Mouse (Mus musculus) hindbrain, embryonic 10.5 days (tissue): ENCODE measurements around the gene Sept8. TPM values are rescaled to one million over a fixed set of nuclear protein-coding genes. Genes with fewer than 3 reads are reported as not detected.

ENCODE experiments used
- DNase-seq: peaks from one replicate; pipeline ENCODE4 v3.0.0-alpha.2; 2017; ENCODE audit warnings: low spot score
- H3K27ac ChIP-seq: fragments of 300-500 bp; sonication (generic); 2 replicates; pipeline ENCODE4 v1.5.1; 2016; ENCODE audit warnings: mild to moderate bottlenecking, moderate library complexity
- H3K27me3 ChIP-seq: fragments of 300-500 bp; sonication (generic); 2 replicates; pipeline ENCODE4 v1.6.1; 2016; ENCODE audit warnings: mild to moderate bottlenecking; ENCODE audit not compliant: poor library complexity, insufficient read depth, severe bottlenecking
- H3K36me3 ChIP-seq: fragments of 300-500 bp; sonication (generic); 2 replicates; pipeline ENCODE4 v1.6.1; 2016; ENCODE audit warnings: mild to moderate bottlenecking, moderate library complexity
- H3K4me1 ChIP-seq: fragments of 300-500 bp; sonication (generic); replicated peaks from 2 replicates; pipeline ENCODE4 v1.6.1; 2016; ENCODE audit warnings: mild to moderate bottlenecking
- H3K4me3 ChIP-seq: fragments of 300-500 bp; sonication (generic); 2 replicates; pipeline ENCODE4 v1.5.1; 2016; ENCODE audit warnings: mild to moderate bottlenecking, moderate library complexity
- H3K9me3 ChIP-seq: fragments of 300-500 bp; sonication (generic); 2 replicates; pipeline ENCODE4 v1.6.1; 2016; ENCODE audit warnings: mild to moderate bottlenecking, moderate library complexity
- WGBS: fragments of 180-500 bp; shearing (Covaris S2); methylation state at CpG from one replicate; pipeline ENCODE4 v1.1.7; 2016; 5-methylcytosine and 5-hydroxymethylcytosine counted together
- polyA plus RNA-seq: library from polyadenylated mRNA; unstranded; fragments of >200 nt; fragmentation: Nextera tagmentation; extraction: Ambion mirVana; gene quantifications from 2 replicates; pipeline ENCODE4 v1.2.1, GENCODE M21; 2016

The Sept8 gene
- polyA plus RNA-seq, 1 experiment from 2014 or later, result 15.6 TPM

DNA sequence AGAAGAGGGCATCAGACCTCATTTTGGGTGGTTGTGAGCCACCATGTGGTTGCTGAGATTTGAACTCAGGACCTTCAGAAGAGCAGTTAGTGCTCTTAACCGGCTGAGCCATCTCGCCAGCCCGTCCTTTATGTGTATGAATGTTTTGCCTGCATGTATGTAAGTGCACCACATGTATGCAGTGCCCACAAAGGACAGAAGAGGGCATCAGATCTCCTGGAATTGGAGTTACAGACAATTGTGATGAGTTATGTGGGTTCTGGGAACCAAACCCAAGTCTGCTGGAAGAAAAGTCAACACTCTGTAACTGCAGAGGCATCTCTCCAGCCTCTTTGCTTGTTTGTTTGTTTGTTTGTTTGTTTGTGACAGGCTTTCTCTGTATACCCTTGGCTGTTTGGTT lies 61.5 kb downstream of the Sept8 start:
- Histone ChIP-seq H3K9me3 (no peaks in the 10 kb centered on the region), H3K4me1 (no peaks in the 10 kb centered on the region), H3K4me3 (no peak overlapping the region), H3K36me3 (peaks cover 76% of the 10 kb centered on the region), H3K27me3 (no peaks in the 10 kb centered on the region), H3K27ac (no peak overlapping the region)
- 92% methylated on average over 3 of the region's 3 CpGs for WGBS
- DNase-seq, result no peak

DNA sequence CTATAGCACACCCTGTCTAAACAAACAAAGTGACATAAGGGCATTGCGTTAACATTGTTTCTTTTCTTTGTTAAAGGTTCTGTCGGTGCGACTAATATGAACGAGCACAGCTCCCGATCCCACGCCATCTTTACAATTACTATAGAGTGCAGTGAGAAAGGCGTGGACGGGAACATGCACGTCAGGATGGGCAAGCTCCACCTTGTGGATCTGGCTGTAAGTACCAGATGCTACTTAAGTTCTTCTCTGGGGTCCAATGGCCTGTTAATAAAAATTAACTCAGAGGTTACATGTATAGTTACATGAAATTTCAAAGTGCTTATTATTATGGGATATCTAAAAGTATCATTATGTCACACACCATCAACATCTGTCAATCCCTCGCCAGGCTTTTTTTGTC lies 64.1 kb downstream of the Sept8 start:
- Histone ChIP-seq H3K27me3 (no peaks in the 10 kb centered on the region), H3K4me3 (no peak overlapping the region), H3K9me3 (no peaks in the 10 kb centered on the region), H3K27ac (no peak overlapping the region), H3K36me3 (peaks cover 88% of the 10 kb centered on the region), H3K4me1 (no peaks in the 10 kb centered on the region)
- WGBS, result 77% methylated on average over 10 of the region's 10 CpGs
- DNase-seq, result no peak

DNA sequence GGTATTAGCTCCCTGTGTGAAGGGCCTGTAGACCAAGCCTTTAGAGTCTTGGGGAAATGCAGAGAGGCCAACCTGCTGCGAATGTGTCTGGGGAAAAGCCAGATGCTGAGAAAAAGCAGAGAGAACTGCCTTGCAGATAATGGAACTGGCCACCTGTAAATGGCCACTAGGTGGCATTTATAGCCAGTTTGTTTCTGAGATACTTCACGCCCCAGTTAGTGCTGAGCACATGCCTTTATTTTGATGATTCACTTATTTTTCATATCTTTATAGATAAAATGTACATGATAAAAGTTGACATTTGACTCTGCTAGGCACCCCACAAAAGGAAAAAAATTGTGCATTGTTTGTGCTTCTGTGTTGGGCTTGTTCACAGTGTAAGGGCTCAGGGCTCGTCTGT lies 65.8 kb downstream of the Sept8 start:
- peak; percentile 16 for DNase-seq
- peaks cover 91% of the 10 kb centered on the region for H3K36me3 ChIP-seq

DNA sequence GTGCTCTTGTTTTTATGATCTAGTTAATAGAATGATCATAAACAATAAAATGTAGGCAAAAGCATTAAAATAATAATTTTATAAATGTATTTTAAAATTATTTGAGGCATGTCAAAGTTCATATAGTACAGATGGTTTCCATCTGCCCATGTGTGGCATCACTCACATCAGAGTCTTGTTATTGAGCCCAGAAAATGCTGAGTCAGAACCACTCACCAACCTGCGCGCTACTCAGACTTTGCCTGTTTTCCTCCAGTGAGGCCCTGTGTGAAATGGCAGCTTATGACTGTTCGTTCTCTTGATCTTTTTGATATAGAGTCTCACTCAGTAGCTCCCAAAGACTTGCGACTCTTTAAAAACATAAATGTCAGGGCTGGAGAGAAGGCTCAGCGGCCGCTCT lies 66.5 kb downstream of the Sept8 start:
- Histone ChIP-seq H3K36me3 (peaks cover 88% of the 10 kb centered on the region), H3K4me3 (no peak overlapping the region), H3K9me3 (no peaks in the 10 kb centered on the region), H3K27ac (no peak overlapping the region), H3K4me1 (no peaks in the 10 kb centered on the region), H3K27me3 (no peaks in the 10 kb centered on the region)
- 97% methylated on average over 6 of the region's 6 CpGs for WGBS
- no peak for DNase-seq

More for the DNA sequence above, 65.8 kb downstream of the Sept8 start:
- H3K4me1 ChIP-seq, result no peaks in the 10 kb centered on the region
- H3K27me3 ChIP-seq, result no peaks in the 10 kb centered on the region
- no peak overlapping the region for H3K4me3 ChIP-seq
- H3K9me3 ChIP-seq, result no peaks in the 10 kb centered on the region
- WGBS, result 73% methylated on average over 3 of the region's 3 CpGs
- no peak overlapping the region for H3K27ac ChIP-seq

DNA sequence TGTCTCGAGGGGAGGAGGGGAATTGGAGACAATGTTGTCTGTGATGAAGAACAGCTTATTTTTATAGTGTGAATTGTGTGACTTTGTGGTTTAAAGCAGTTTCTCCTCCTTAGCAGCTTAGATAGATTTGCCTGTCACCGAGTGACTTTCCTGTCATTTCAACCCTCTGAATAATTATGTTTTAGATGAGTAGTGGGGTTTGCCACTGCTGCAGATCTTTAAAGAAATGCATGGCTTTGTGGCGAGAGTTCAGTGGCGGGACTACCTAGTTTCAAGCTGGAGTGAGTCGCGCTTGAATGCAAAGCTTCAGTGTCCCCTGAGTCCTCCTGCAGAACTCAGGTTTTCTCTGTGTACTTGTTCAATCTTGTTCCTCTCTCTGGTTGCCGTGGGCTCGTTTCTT lies 69.2 kb downstream of the Sept8 start:
- WGBS, result 83% methylated on average over 8 of the region's 8 CpGs
- H3K4me3 ChIP-seq, result no peak overlapping the region

DNA sequence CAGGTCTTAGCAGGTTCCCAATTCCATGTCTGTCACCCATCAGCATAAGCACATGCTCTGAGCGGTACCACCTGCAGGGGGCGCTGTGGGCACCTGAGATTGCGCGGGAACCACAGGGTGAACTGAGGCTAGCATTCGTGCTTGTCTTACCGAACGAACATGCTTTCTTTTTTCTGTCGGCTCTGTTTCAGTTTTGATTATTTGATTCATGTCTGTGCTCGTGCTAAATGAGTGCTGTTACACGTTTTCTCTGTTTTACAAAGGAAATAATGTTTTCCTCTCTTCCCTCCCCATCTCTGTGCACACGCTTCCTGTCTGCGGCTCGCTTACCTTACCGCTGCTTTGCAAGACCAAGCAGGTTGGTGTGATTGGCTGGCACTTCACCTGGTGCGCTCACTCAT lies 71.3 kb downstream of the Sept8 start:
- peaks cover 89% of the 10 kb centered on the region for H3K36me3 ChIP-seq
- H3K4me3 ChIP-seq, result no peak overlapping the region
- no peak overlapping the region for H3K27ac ChIP-seq
- H3K4me1 ChIP-seq, result no peaks in the 10 kb centered on the region
- peak; percentile 57 for DNase-seq
- H3K27me3 ChIP-seq, result no peaks in the 10 kb centered on the region
- WGBS, result 40% methylated on average over 15 of the region's 15 CpGs
- H3K9me3 ChIP-seq, result no peaks in the 10 kb centered on the region

More for the DNA sequence above, 69.2 kb downstream of the Sept8 start:
- H3K9me3 ChIP-seq, result no peaks in the 10 kb centered on the region
- DNase-seq, result no peak
- H3K36me3 ChIP-seq, result peaks cover 87% of the 10 kb centered on the region
- no peaks in the 10 kb centered on the region for H3K27me3 ChIP-seq
- no peak overlapping the region for H3K27ac ChIP-seq
- no peaks in the 10 kb centered on the region for H3K4me1 ChIP-seq

DNA sequence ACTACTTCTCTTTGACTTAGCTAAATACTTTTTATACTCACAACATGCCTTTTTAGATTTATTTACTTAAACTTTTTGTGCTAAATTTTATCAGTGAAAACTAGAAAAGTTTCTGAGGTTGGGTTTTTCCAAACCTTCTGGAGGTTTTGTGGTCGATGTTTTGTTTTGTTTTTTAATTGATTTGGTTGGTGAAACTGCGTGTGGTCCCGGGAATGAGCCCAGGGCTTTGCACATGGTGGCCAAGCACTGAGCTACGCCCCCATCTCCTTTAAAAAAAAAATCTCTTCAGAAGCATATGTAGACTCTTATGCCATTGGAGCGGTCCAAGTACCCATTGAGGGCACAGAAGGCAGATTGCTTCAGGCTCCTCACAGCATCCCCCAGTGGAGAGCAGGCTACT lies 72.1 kb downstream of the Sept8 start:
- H3K27ac ChIP-seq, result no peak overlapping the region
- H3K4me3 ChIP-seq, result no peak overlapping the region
- peaks cover 87% of the 10 kb centered on the region for H3K36me3 ChIP-seq
- no peak for DNase-seq
- WGBS, result 91% methylated on average over 5 of the region's 5 CpGs
- H3K9me3 ChIP-seq, result no peaks in the 10 kb centered on the region
- H3K27me3 ChIP-seq, result no peaks in the 10 kb centered on the region
- no peaks in the 10 kb centered on the region for H3K4me1 ChIP-seq

Other genes with a start within 250 kb of the Sept8 start
- 91.2 and 112 TPM in 2 replicates for gene Hspa4, start 218.8 kb upstream of the Sept8 start, polyA plus RNA-seq
- 22.6 and 26.0 TPM in 2 replicates for gene Zcchc10, start 194.6 kb upstream of the Sept8 start, polyA plus RNA-seq
- 36.6 and 48.9 TPM in 2 replicates for gene Aff4, start 168.4 kb upstream of the Sept8 start, polyA plus RNA-seq
- 0.34 TPM in 1 of 2 replicates, not detected in the other for gene Leap2, start 96.1 kb upstream of the Sept8 start, polyA plus RNA-seq
- gene Uqcrq, start 88.4 kb upstream of the Sept8 start, polyA plus RNA-seq, result 548 and 642 TPM in 2 replicates
- 2.6 and 2.9 TPM in 2 replicates for gene Gdf9, start 88.2 kb upstream of the Sept8 start, polyA plus RNA-seq
- gene Gm10447, start 62.1 kb upstream of the Sept8 start, polyA plus RNA-seq, result not detected in 2 replicates
- 1.8 and 2.0 TPM in 2 replicates for gene Shroom1, start 62.1 kb upstream of the Sept8 start, polyA plus RNA-seq
- gene Gm9837, start 48.8 kb upstream of the Sept8 start, polyA plus RNA-seq, result not detected in 2 replicates
- not detected in 2 replicates for gene Gm9945, start 39.1 kb upstream of the Sept8 start, polyA plus RNA-seq
- 0.26 and 0.44 TPM in 2 replicates for gene Sowaha, start 39.0 kb upstream of the Sept8 start, polyA plus RNA-seq
- gene Kif3a, start 48.1 kb downstream of the Sept8 start, polyA plus RNA-seq, result 67.8 and 71.5 TPM in 2 replicates
- 0.66 and 1.2 TPM in 2 replicates for gene Il4, start 99.4 kb downstream of the Sept8 start, polyA plus RNA-seq
- gene Il13, start 115.4 kb downstream of the Sept8 start, polyA plus RNA-seq, result not detected in 2 replicates
- 13.7 and 21.9 TPM in 2 replicates for gene Rad50, start 188.1 kb downstream of the Sept8 start, polyA plus RNA-seq
- gene Il5, start 201.5 kb downstream of the Sept8 start, polyA plus RNA-seq, result not detected in 2 replicates